Mouse (Mus musculus) ES-Bruce4 (cell line): ENCODE measurements around the gene Gulp1.

ENCODE experiments used
- CTCF ChIP-seq: IDR thresholded peaks from one replicate; pipeline ENCODE4 v1.8.1; 2011; ENCODE audit warnings: low read depth, low read length
- EP300 ChIP-seq: IDR thresholded peaks from 2 replicates; pipeline ENCODE4 v1.6.1; 2011; ENCODE audit warnings: low read depth, low read length; ENCODE audit not compliant: insufficient read depth
- POLR2A ChIP-seq: IDR thresholded peaks from one replicate; pipeline ENCODE4 v1.8.1; 2011; ENCODE audit warnings: low read length; ENCODE audit not compliant: insufficient read depth

GRCm38 (mm10) chr1:44803594-44804372 lies 252.5 kb downstream of the Gulp1 start:
- TF ChIP-seq CTCF (no peak), POLR2A (no peak), EP300 (no peak)
